Mouse (Mus musculus): Measurements from ENCODE around the gene Tmem94. TPM values are rescaled to one million over a fixed set of nuclear protein-coding genes. Genes with fewer than 3 reads are reported as not detected.

Gene Tmem94
- total and polyA plus RNA-seq, 3 experiments: 6.4 to 27.4 (median 15.0) TPM

- H3K4me3 ChIP-seq (replicated peaks in 1 of 3; ENCODE audit: low read depth in 2 of 3, low read length in 2 of 3, poor library complexity in 1 of 3): no peak overlapping the region
- no peak for DNase-seq (ENCODE audit: extremely low read depth)
- peaks cover 2% of the 10 kb centered on the region for H3K27me3 ChIP-seq (replicated peaks)
- TF ChIP-seq GABPA (IDR thresholded peaks at IDR 0.05; ENCODE audit: insufficient replicate concordance, low read depth, low read length) (no peak), RAD21 (IDR thresholded peaks at IDR 0.05; ENCODE audit: low read depth, low read length) (no peak), CHD2 (IDR thresholded peaks at IDR 0.05; ENCODE audit: low read length) (no peak), HCFC1 (IDR thresholded peaks at IDR 0.05; ENCODE audit: low read depth, low read length) (no peak)
- no peaks in the 10 kb centered on the region for H3K79me2 ChIP-seq (replicated peaks; ENCODE audit: control insufficient read depth, extremely low read depth, insufficient read depth, poor library complexity, severe bottlenecking)
- H3K27ac ChIP-seq (ENCODE audit: insufficient read depth, low read depth): no peak overlapping the region
- H3K4me1 ChIP-seq (ENCODE audit: control insufficient read depth in 1 of 2, insufficient read depth in 2 of 2): 0 out of 4 replicates have a peak, but pooled peaks cover 4 to 6% of the 10 kb centered on the region in 2 experiments
- H3K9me3 ChIP-seq (replicated peaks; ENCODE audit: low read length): no peaks in the 10 kb centered on the region
- in situ Hi-C loops (cut with MboI; ENCODE audit: low pct_ligation_motif_present, low pct_unique_long_range_greater_than_20kb, low sequenced_read_pairs) (no loop called here), dilution Hi-C loops (cut with MboI; ENCODE audit: extremely low pct_ligation_motif_present, extremely low pct_unique_long_range_greater_than_20kb, low sequenced_read_pairs) (no loop called here)
- no peaks in the 10 kb centered on the region for H3K36me3 ChIP-seq (replicated peaks in 1 of 2; ENCODE audit: control insufficient read depth in 1 of 2, insufficient read depth in 1 of 2, low read length in 1 of 2)
- H3K4me2 ChIP-seq (ENCODE audit: insufficient read depth, low read depth, poor library complexity, severe bottlenecking): no peak overlapping the region
- H3K9ac ChIP-seq (ENCODE audit: insufficient read depth, low read depth): no peak overlapping the region
These were observed 26.9 kb upstream of the Tmem94 start for GRCm38 (mm10) chr11:115738275-115738885.

GRCm38 (mm10) chr11:115741070-115741469 lies 24.2 kb upstream of the Tmem94 start:
- Histone ChIP-seq H3K27me3 (replicated peaks) (peaks cover 2% of the 10 kb centered on the region), H3K79me2 (replicated peaks; ENCODE audit: control insufficient read depth, extremely low read depth, insufficient read depth, poor library complexity, severe bottlenecking) (no peaks in the 10 kb centered on the region), H3K9me3 (replicated peaks; ENCODE audit: low read length) (peaks cover 4% of the 10 kb centered on the region), H3K4me1 (ENCODE audit: control insufficient read depth in 1 of 2, insufficient read depth in 2 of 2) (0 out of 4 replicates have a peak, but pooled peaks cover 4 to 6% of the 10 kb centered on the region in 2 experiments), H3K27ac (ENCODE audit: insufficient read depth, low read depth) (no peak overlapping the region), H3K9ac (ENCODE audit: insufficient read depth, low read depth) (no peak overlapping the region), H3K4me3 (replicated peaks in 1 of 3; ENCODE audit: low read depth in 2 of 3, low read length in 2 of 3, poor library complexity in 1 of 3) (no peak overlapping the region), H3K36me3 (replicated peaks in 1 of 2; ENCODE audit: control insufficient read depth in 1 of 2, insufficient read depth in 1 of 2, low read length in 1 of 2) (no peaks in the 10 kb centered on the region), H3K4me2 (ENCODE audit: insufficient read depth, low read depth, poor library complexity, severe bottlenecking) (no peak overlapping the region)
- TF ChIP-seq CHD1 (IDR thresholded peaks at IDR 0.05; ENCODE audit: low read depth, low read length) (no peak), MAFK (IDR thresholded peaks at IDR 0.05; ENCODE audit: insufficient replicate concordance, low read length) (no peak), RCOR1 (conservative IDR thresholded peaks at IDR 0.05; ENCODE audit: low read depth, low read length) (no peak), CHD2 (IDR thresholded peaks at IDR 0.05; ENCODE audit: low read length) (no peak), USF1 (IDR thresholded peaks at IDR 0.05; ENCODE audit: low read depth, low read length) (no peak), PAX5 (IDR thresholded peaks at IDR 0.05; ENCODE audit: low read length) (no peak), MAZ (IDR thresholded peaks at IDR 0.05; ENCODE audit: low read depth, low read length) (no peak), ZMIZ1 (IDR thresholded peaks at IDR 0.05; ENCODE audit: low read depth, low read length) (no peak), NRF1 (IDR thresholded peaks at IDR 0.05; ENCODE audit: low read depth, low read length) (no peak), MAX (IDR thresholded peaks at IDR 0.05; ENCODE audit: low read length) (no peak), ZC3H11A (IDR thresholded peaks at IDR 0.05; ENCODE audit: low read depth, low read length) (no peak), JUND (conservative IDR thresholded peaks at IDR 0.05; ENCODE audit: low read depth, low read length) (no peak), TCF12 (IDR thresholded peaks at IDR 0.05; ENCODE audit: low read depth, low read length) (no peak), BHLHE40 (IDR thresholded peaks at IDR 0.05; ENCODE audit: low read depth, low read length) (no peak)
- DNase-seq (ENCODE audit: extremely low read depth): no peak
- dilution Hi-C loops (cut with MboI; ENCODE audit: extremely low pct_ligation_motif_present, extremely low pct_unique_long_range_greater_than_20kb, low sequenced_read_pairs) (no loop called here), in situ Hi-C loops (cut with MboI; ENCODE audit: low pct_ligation_motif_present, low pct_unique_long_range_greater_than_20kb, low sequenced_read_pairs) (no loop called here)
